Mouse (Mus musculus) CH12.LX (cell line): ENCODE results near the gene Taar5.

Experiments
- MAFK ChIP-seq: IDR thresholded peaks from 2 replicates; pipeline ENCODE4 v1.6.1; 2011; ENCODE audit warnings: low read length, improper control_type of control experiment; ENCODE audit not compliant: insufficient replicate concordance
- MAZ ChIP-seq: IDR thresholded peaks from 2 replicates; pipeline ENCODE4 v1.6.1; 2012; ENCODE audit warnings: low read depth, mild to moderate bottlenecking, inconsistent platforms, low read length, improper control_type of control experiment, moderate library complexity
- POLR2A ChIP-seq: IDR thresholded peaks from 2 replicates; pipeline ENCODE4 v1.6.1; 2011; ENCODE audit warnings: low read depth, mild to moderate bottlenecking, improper control_type of control experiment, low read length
- POLR2AphosphoS2 ChIP-seq: IDR thresholded peaks from 2 replicates; pipeline ENCODE4 v1.6.1; 2011; ENCODE audit warnings: low read depth, low read length, improper control_type of control experiment

GRCm38 (mm10) chr10:23964921-23965610 is 5.4 kb upstream of the Taar5 start:
- TF ChIP-seq MAFK = no peak
- no peak for TF ChIP-seq POLR2AphosphoS2
- no peak for TF ChIP-seq POLR2A
- TF ChIP-seq MAZ = no peak
